Mouse (Mus musculus): Measurements from ENCODE around the gene Minpp1. TPM values are rescaled to one million over a fixed set of nuclear protein-coding genes. Genes with fewer than 3 reads are reported as not detected.
"Not testable (repeated sequence)": the region's sequence is repeated elsewhere in the genome, so short reads cannot be mapped to it uniquely, and the experiment has no call there.

Gene Minpp1
- polyA plus RNA-seq (2014; fragmentation: Nextera tagmentation; extraction: Ambion mirVana), result 73.1 and 77.6 TPM in 2 replicates

GRCm38 (mm10) chr19:32485681-32486105, at the start of gene Minpp1:
TSS of gene Minpp1 (plus strand) at chr19:32485769.
- peak; percentile 84 for ATAC-seq (replicated peaks; ENCODE audit: insufficient number of reproducible peaks, low FRiP score, low TSS enrichment, low read depth)
- H3K36me3 ChIP-seq (replicated peaks; ENCODE audit: control insufficient read depth, insufficient read depth, low read depth, low read length), result no peaks in the 10 kb centered on the region
- no peaks in the 10 kb centered on the region for H3K27me3 ChIP-seq (ENCODE audit: control insufficient read depth, insufficient read depth, low read length)
- H3K4me3 ChIP-seq (ENCODE audit: low read depth, low read length), result peak within 1 kb of the TSS; percentile 70
- peak within 1 kb of the TSS; percentile 67 for H3K27ac ChIP-seq (replicated peaks; ENCODE audit: low read depth, low read length)
- peak within 1 kb of the TSS; percentile 82 for H3K9ac ChIP-seq (replicated peaks; ENCODE audit: low read length)
- DNase-seq (ENCODE audit: low spot score), result peak; percentile 87
- no peaks in the 10 kb centered on the region for H3K9me3 ChIP-seq (replicated peaks; ENCODE audit: control insufficient read depth, low read length)
- WGBS, result under 1% methylated on average over 64 of the region's 64 CpGs
- H3K4me2 ChIP-seq (ENCODE audit: low read depth, low read length), result peak within 1 kb of the TSS; percentile 74
- no peaks in the 10 kb centered on the region for H3K4me1 ChIP-seq (ENCODE audit: control insufficient read depth, insufficient read depth, low read length)

- ATAC-seq (replicated peaks; ENCODE audit: insufficient number of reproducible peaks, low FRiP score, low TSS enrichment, low read depth) (no peak), DNase-seq (ENCODE audit: low spot score) (no peak)
- 90% methylated on average over 2 of the region's 2 CpGs for WGBS
- no peak overlapping the region for H3K4me3 ChIP-seq (ENCODE audit: low read depth, low read length)
- no peak overlapping the region for H3K9ac ChIP-seq (replicated peaks; ENCODE audit: low read length)
- no peaks in the 10 kb centered on the region for H3K27me3 ChIP-seq (ENCODE audit: control insufficient read depth, insufficient read depth, low read length)
- no peaks in the 10 kb centered on the region for H3K9me3 ChIP-seq (replicated peaks; ENCODE audit: control insufficient read depth, low read length)
- no peak overlapping the region for H3K4me2 ChIP-seq (ENCODE audit: low read depth, low read length)
- H3K27ac ChIP-seq (replicated peaks; ENCODE audit: low read depth, low read length), result no peak overlapping the region
- no peaks in the 10 kb centered on the region for H3K4me1 ChIP-seq (ENCODE audit: control insufficient read depth, insufficient read depth, low read length)
- H3K36me3 ChIP-seq (replicated peaks; ENCODE audit: control insufficient read depth, insufficient read depth, low read depth, low read length), result no peaks in the 10 kb centered on the region
Observed at GRCm38 (mm10) chr19:32439356-32439755, 46.2 kb upstream of the Minpp1 start.

GRCm38 (mm10) chr19:32441568-32441967, 44.0 kb upstream of the Minpp1 start:
- Histone ChIP-seq H3K36me3 (replicated peaks; ENCODE audit: control insufficient read depth, insufficient read depth, low read depth, low read length) (no peaks in the 10 kb centered on the region), H3K27ac (replicated peaks; ENCODE audit: low read depth, low read length) (no peak overlapping the region), H3K9ac (replicated peaks; ENCODE audit: low read length) (no peak overlapping the region), H3K9me3 (replicated peaks; ENCODE audit: control insufficient read depth, low read length) (no peaks in the 10 kb centered on the region), H3K4me1 (ENCODE audit: control insufficient read depth, insufficient read depth, low read length) (no peaks in the 10 kb centered on the region), H3K4me2 (ENCODE audit: low read depth, low read length) (no peak overlapping the region), H3K4me3 (ENCODE audit: low read depth, low read length) (no peak overlapping the region), H3K27me3 (ENCODE audit: control insufficient read depth, insufficient read depth, low read length) (no peaks in the 10 kb centered on the region)
- DNase-seq (ENCODE audit: low spot score) (no peak), ATAC-seq (replicated peaks; ENCODE audit: insufficient number of reproducible peaks, low FRiP score, low TSS enrichment, low read depth) (no peak)
- 94% methylated on average over 9 of the region's 11 CpGs for WGBS

GRCm38 (mm10) chr19:32448931-32449330, 36.6 kb upstream of the Minpp1 start:
- Histone ChIP-seq H3K27ac (replicated peaks; ENCODE audit: low read depth, low read length) (no peak overlapping the region), H3K9ac (replicated peaks; ENCODE audit: low read length) (no peak overlapping the region), H3K36me3 (replicated peaks; ENCODE audit: control insufficient read depth, insufficient read depth, low read depth, low read length) (no peaks in the 10 kb centered on the region), H3K4me2 (ENCODE audit: low read depth, low read length) (no peak overlapping the region), H3K4me3 (ENCODE audit: low read depth, low read length) (no peak overlapping the region), H3K4me1 (ENCODE audit: control insufficient read depth, insufficient read depth, low read length) (no peaks in the 10 kb centered on the region), H3K27me3 (ENCODE audit: control insufficient read depth, insufficient read depth, low read length) (no peaks in the 10 kb centered on the region), H3K9me3 (replicated peaks; ENCODE audit: control insufficient read depth, low read length) (no peaks in the 10 kb centered on the region)
- DNase-seq (ENCODE audit: low spot score), result no peak
- WGBS, result 90% methylated on average over 10 of the region's 10 CpGs
- no peak for ATAC-seq (replicated peaks; ENCODE audit: insufficient number of reproducible peaks, low FRiP score, low TSS enrichment, low read depth)

- whole genome bisulfite sequencing, result 81% methylated on average over 4 of the region's 4 CpGs
- Histone ChIP-seq H3K9ac (replicated peaks; ENCODE audit: low read length) (no peak overlapping the region), H3K4me2 (ENCODE audit: low read depth, low read length) (no peak overlapping the region), H3K27ac (replicated peaks; ENCODE audit: low read depth, low read length) (no peak overlapping the region), H3K9me3 (replicated peaks; ENCODE audit: control insufficient read depth, low read length) (no peaks in the 10 kb centered on the region), H3K27me3 (ENCODE audit: control insufficient read depth, insufficient read depth, low read length) (no peaks in the 10 kb centered on the region), H3K4me1 (ENCODE audit: control insufficient read depth, insufficient read depth, low read length) (no peaks in the 10 kb centered on the region), H3K36me3 (replicated peaks; ENCODE audit: control insufficient read depth, insufficient read depth, low read depth, low read length) (no peaks in the 10 kb centered on the region), H3K4me3 (ENCODE audit: low read depth, low read length) (no peak overlapping the region)
- no peak for ATAC-seq (replicated peaks; ENCODE audit: insufficient number of reproducible peaks, low FRiP score, low TSS enrichment, low read depth)
- no peak for DNase-seq (ENCODE audit: low spot score)
Observed at GRCm38 (mm10) chr19:32452231-32452630, 33.3 kb upstream of the Minpp1 start.

GRCm38 (mm10) chr19:32456744-32457143, 28.8 kb upstream of the Minpp1 start:
- no peaks in the 10 kb centered on the region for H3K4me1 ChIP-seq (ENCODE audit: control insufficient read depth, insufficient read depth, low read length)
- H3K9ac ChIP-seq (replicated peaks; ENCODE audit: low read length), result no peak overlapping the region
- H3K4me2 ChIP-seq (ENCODE audit: low read depth, low read length), result no peak overlapping the region
- no peak for ATAC-seq (replicated peaks; ENCODE audit: insufficient number of reproducible peaks, low FRiP score, low TSS enrichment, low read depth)
- no peaks in the 10 kb centered on the region for H3K27me3 ChIP-seq (ENCODE audit: control insufficient read depth, insufficient read depth, low read length)
- H3K36me3 ChIP-seq (replicated peaks; ENCODE audit: control insufficient read depth, insufficient read depth, low read depth, low read length), result no peaks in the 10 kb centered on the region
- WGBS, result 86% methylated on average over 2 of the region's 2 CpGs
- H3K4me3 ChIP-seq (ENCODE audit: low read depth, low read length), result no peak overlapping the region
- no peak for DNase-seq (ENCODE audit: low spot score)
- H3K9me3 ChIP-seq (replicated peaks; ENCODE audit: control insufficient read depth, low read length), result no peaks in the 10 kb centered on the region
- H3K27ac ChIP-seq (replicated peaks; ENCODE audit: low read depth, low read length), result no peak overlapping the region

- not testable (repeated sequence) for H3K4me1 ChIP-seq (ENCODE audit: control insufficient read depth, insufficient read depth, low read length); H3K36me3 ChIP-seq (replicated peaks; ENCODE audit: control insufficient read depth, insufficient read depth, low read depth, low read length); H3K9me3 ChIP-seq (replicated peaks; ENCODE audit: control insufficient read depth, low read length); H3K27ac ChIP-seq (replicated peaks; ENCODE audit: low read depth, low read length); H3K9ac ChIP-seq (replicated peaks; ENCODE audit: low read length); H3K27me3 ChIP-seq (ENCODE audit: control insufficient read depth, insufficient read depth, low read length); H3K4me2 ChIP-seq (ENCODE audit: low read depth, low read length); H3K4me3 ChIP-seq (ENCODE audit: low read depth, low read length); DNase-seq (ENCODE audit: low spot score); ATAC-seq (replicated peaks; ENCODE audit: insufficient number of reproducible peaks, low FRiP score, low TSS enrichment, low read depth)
- 84% methylated on average over 8 of the region's 8 CpGs for WGBS
Observed at GRCm38 (mm10) chr19:32457631-32458030, 27.9 kb upstream of the Minpp1 start.

- Histone ChIP-seq H3K4me3 (ENCODE audit: low read depth, low read length) (no peak overlapping the region), H3K27me3 (ENCODE audit: control insufficient read depth, insufficient read depth, low read length) (no peaks in the 10 kb centered on the region), H3K9ac (replicated peaks; ENCODE audit: low read length) (no peak overlapping the region), H3K36me3 (replicated peaks; ENCODE audit: control insufficient read depth, insufficient read depth, low read depth, low read length) (no peaks in the 10 kb centered on the region), H3K4me1 (ENCODE audit: control insufficient read depth, insufficient read depth, low read length) (no peaks in the 10 kb centered on the region), H3K9me3 (replicated peaks; ENCODE audit: control insufficient read depth, low read length) (no peaks in the 10 kb centered on the region), H3K4me2 (ENCODE audit: low read depth, low read length) (no peak overlapping the region), H3K27ac (replicated peaks; ENCODE audit: low read depth, low read length) (no peak overlapping the region)
- ATAC-seq (replicated peaks; ENCODE audit: insufficient number of reproducible peaks, low FRiP score, low TSS enrichment, low read depth) (no peak), DNase-seq (ENCODE audit: low spot score) (no peak)
- 90% methylated on average over 6 of the region's 6 CpGs for WGBS
Observed at GRCm38 (mm10) chr19:32463037-32463436, 22.5 kb upstream of the Minpp1 start.
